Mouse (Mus musculus) bone marrow, adult 2 months (tissue): ENCODE measurements at regions not wholly inside any gene's neighbourhood (a gene's known extent, or its start where the extent isn't known, plus 50 kb on each side); places are given as distances from the start of the nearest gene placed in this dataset.

Experiments
- H3K27ac ChIP-seq: fragments of 200-500 bp; 2 replicates; pipeline ENCODE4 v1.5.1; 2012; ENCODE audit warnings: low read depth, mild to moderate bottlenecking, control low read depth, inconsistent platforms, low read length; ENCODE audit not compliant: control insufficient read depth, poor library complexity, insufficient read depth
- H3K4me1 ChIP-seq: fragments of 200-500 bp; 2 replicates; pipeline ENCODE4 v1.6.1; 2011; ENCODE audit warnings: low read length; ENCODE audit not compliant: control insufficient read depth, insufficient read depth
- H3K4me3 ChIP-seq: fragments of 200-500 bp; replicated peaks from 2 replicates; pipeline ENCODE3; 2011; ENCODE audit warnings: mild to moderate bottlenecking, low read depth, low read length, control low read depth; ENCODE audit not compliant: control insufficient read depth
- CTCF ChIP-seq: fragments of 200-500 bp; IDR thresholded peaks from 2 replicates; pipeline ENCODE4 v1.5.1; 2011; ENCODE audit warnings: low read length, control low read depth; ENCODE audit not compliant: control insufficient read depth, insufficient read depth
- POLR2A ChIP-seq: fragments of 200-500 bp; IDR thresholded peaks from 2 replicates; pipeline ENCODE4 v1.6.1; 2011; ENCODE audit warnings: low read depth, mild to moderate bottlenecking, control low read depth, low read length, borderline replicate concordance; ENCODE audit not compliant: control insufficient read depth
- WGBS: fragments of 180-500 bp; shearing (Covaris S2); methylation state at CpG from one replicate; pipeline ENCODE4 v1.1.7; 2018; 5-methylcytosine and 5-hydroxymethylcytosine counted together

GRCm38 (mm10) chr13:97438692-97439091, 197.8 kb downstream of the Enc1 start:
- H3K4me3 ChIP-seq, result no peak overlapping the region
- TF ChIP-seq CTCF, result no peak
- TF ChIP-seq POLR2A, result no peak
- WGBS, result 32% methylated on average over 12 of the region's 12 CpGs
- H3K4me1 ChIP-seq, result no peaks in the 10 kb centered on the region; the same call in 1 of the 2 replicates
- H3K27ac ChIP-seq, result no peak overlapping the region

DNA sequence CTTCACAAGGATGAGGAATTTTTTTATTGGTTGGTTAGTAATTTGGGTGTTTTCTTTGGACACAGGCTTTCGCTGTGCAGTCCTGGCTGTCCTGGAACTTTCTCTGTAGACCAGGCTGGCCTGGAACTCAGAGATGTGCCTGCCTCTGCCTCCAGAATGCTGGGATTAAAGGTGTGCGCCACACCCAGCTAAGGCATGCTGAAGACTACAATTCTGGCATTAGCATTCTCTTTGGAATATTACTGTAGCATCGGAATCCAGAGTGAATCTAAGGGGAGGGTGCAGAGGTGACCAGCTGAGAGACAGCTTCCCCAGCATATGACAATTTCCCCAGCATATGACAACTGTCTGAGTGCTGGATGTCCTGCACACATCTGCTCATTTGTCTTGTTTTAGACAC, 197.4 kb downstream of the Enc1 start:
- Histone ChIP-seq H3K4me1 (no peaks in the 10 kb centered on the region; the same call in 1 of the 2 replicates), H3K4me3 (no peak overlapping the region), H3K27ac (no peak overlapping the region)
- TF ChIP-seq CTCF, result no peak
- no peak for TF ChIP-seq POLR2A
- 90% methylated on average over 3 of the region's 3 CpGs for WGBS

- TF ChIP-seq CTCF (no peak), POLR2A (no peak)
- H3K4me1 ChIP-seq, result no peaks in the 10 kb centered on the region
- WGBS, result 65% methylated on average over 5 of the region's 5 CpGs
- no peak overlapping the region for H3K4me3 ChIP-seq
- no peak overlapping the region for H3K27ac ChIP-seq
Observed at GRCm38 (mm10) chr13:97436719-97437350, 195.9 kb downstream of the Enc1 start.

GRCm38 (mm10) chr13:97435865-97436718, 195.2 kb downstream of the Enc1 start:
- 18% methylated on average over 24 of the region's 24 CpGs for WGBS
- Histone ChIP-seq H3K4me3 (no peak overlapping the region), H3K27ac (no peak overlapping the region), H3K4me1 (no peaks in the 10 kb centered on the region)
- TF ChIP-seq POLR2A (no peak), CTCF (no peak)

GRCm38 (mm10) chr13:97434961-97435864, 194.3 kb downstream of the Enc1 start:
- TF ChIP-seq POLR2A (no peak), CTCF (no peak)
- H3K27ac ChIP-seq, result no peak overlapping the region
- 24% methylated on average over 20 of the region's 20 CpGs for WGBS
- H3K4me1 ChIP-seq, result no peaks in the 10 kb centered on the region
- no peak overlapping the region for H3K4me3 ChIP-seq

DNA sequence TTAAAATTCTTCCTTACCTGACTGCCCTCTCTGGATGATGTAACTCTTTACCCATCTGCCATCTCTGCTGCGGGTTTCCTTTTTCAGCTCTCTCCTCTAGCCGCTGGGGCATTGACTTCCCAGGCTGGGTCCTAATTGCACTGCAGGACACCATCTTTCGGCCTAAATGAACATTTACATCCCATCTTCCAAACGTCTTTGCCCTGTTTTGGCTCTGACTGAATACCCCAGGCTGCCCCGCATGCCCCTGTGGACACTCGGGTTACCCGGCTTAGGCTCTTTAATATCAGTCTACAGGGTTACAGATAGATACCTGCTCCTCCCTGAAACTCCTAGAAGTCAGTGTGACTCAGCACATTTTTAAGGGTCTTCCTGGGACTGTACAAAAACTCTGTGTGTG, 193.3 kb downstream of the Enc1 start:
- 79% methylated on average over 7 of the region's 7 CpGs for WGBS
- no peak overlapping the region for H3K4me3 ChIP-seq
- H3K4me1 ChIP-seq, result no peaks in the 10 kb centered on the region
- H3K27ac ChIP-seq, result no peak overlapping the region
- TF ChIP-seq POLR2A (no peak), CTCF (no peak)

DNA sequence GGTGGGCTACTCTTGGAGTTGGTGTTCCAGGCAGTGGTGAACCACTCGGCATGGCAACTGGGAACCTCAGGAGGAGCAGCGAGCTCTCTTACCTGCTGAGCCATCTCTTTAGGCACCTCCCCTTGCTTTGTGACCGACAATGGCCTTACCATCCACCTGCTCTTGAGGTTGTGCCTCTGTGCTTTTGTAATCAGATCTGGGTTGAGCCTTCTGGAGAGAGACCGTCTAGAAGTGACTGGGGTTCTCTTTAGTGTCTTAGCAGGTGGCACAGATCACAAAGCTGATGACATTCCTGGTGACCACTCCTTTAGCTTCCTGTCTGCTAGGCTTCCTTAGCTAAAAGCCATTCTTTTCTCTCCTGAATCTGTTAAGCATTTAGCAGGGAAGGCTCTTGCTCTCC, 191.7 kb downstream of the Enc1 start:
- H3K4me1 ChIP-seq, result no peaks in the 10 kb centered on the region
- no peak for TF ChIP-seq CTCF
- TF ChIP-seq POLR2A, result no peak
- H3K27ac ChIP-seq, result no peak overlapping the region
- no peak overlapping the region for H3K4me3 ChIP-seq
- 79% methylated on average over 4 of the region's 4 CpGs for WGBS

- WGBS, result 54% methylated on average over 2 of the region's 2 CpGs
Observed at GRCm38 (mm10) chr13:97430885-97431284, 190.0 kb downstream of the Enc1 start.

More at GRCm38 (mm10) chr13:97430885-97431284, 190.0 kb downstream of the Enc1 start:
- TF ChIP-seq CTCF (no peak), POLR2A (no peak)
- H3K4me3 ChIP-seq, result no peak overlapping the region
- H3K27ac ChIP-seq, result no peak overlapping the region
- H3K4me1 ChIP-seq, result no peaks in the 10 kb centered on the region
